Mouse (Mus musculus) lung, postnatal 10 days (tissue): ENCODE measurements around the gene Pvr.
"Not testable (repeated sequence)": the region's sequence is repeated elsewhere in the genome, so short reads cannot be mapped to it uniquely, and the experiment has no call there.

Experiments
- DNase-seq: peaks from one replicate; pipeline ENCODE4 v3.0.0; 2021

Pvr gene

DNA sequence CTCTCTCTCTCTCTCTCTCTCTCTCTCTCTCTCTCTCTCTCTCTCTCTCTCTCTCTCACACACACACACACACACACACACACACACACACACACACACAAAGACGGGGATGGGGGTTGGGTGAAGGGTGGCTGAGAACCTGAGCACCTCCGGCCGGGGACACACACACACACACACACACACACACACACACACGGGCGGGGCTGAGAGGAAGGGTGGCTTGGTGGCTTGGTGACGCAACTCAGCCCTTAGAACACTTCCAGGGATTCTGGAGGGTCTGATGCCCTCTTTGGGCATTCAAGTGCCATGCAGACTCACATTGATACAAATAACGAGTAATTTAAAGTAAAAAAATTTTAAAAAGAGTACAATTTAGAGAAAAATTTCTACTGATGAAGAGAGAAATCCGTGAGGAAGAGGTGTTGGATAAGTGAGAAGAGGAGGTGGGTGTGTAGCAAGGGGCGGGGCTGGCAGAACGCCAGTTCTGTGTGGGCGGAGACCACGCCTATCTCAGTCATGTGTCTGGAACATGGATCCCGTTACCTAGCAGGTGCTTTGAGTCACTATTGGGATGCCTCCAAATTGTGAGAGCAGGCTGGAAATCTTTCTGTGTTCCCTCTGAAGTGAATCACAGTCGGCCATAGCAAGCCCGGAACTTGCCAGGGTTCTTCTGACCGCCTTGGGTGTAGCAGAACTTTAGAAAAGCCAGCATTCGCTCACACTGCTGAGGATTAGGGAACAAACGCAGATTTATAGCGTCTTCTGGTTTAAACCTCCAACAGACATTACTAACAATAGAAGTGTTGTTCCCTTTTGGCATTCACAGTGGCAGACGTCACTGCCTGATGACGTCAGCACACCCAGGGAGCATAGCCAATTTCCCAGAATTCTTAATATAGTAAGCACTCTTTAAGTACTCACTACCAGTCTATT, 12.2 kb upstream of the Pvr start:
- DNase-seq: peak; percentile 81

DNA sequence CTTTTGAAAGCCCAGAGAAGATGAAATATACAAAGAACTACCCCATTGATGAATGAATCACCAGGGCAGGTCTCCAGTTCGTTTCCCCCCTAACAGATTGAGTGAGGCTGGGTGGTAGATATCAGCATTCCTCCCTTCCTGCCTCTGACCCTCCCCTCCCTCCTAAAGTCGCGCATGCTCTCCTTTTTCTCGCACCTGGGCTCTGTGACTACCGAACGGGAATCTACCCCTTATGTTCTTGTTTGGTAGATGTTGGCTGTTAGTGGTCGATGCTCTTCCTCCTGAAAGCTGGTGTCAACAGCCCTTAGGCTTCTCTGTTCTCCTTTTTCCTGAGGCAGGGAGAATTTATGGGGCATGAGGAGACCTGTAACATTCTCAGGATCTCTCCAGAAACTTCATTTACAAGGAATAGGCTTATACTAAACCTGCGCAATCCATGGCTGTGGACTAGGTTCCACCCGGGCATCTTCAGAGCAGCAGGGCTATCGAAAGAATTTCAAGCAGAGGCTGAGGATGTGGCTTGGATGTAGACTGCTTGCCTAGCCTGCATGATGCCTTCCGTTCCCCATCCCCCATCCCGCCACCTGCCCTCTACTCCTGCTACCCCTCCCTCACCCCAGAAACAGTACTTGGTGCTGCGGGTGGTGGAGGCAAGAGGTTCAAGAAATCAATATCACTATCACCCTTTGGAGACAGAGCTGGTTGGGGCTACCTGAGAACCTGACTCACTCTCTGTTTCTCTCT, 11.3 kb upstream of the Pvr start:
- DNase-seq: no peak

DNA sequence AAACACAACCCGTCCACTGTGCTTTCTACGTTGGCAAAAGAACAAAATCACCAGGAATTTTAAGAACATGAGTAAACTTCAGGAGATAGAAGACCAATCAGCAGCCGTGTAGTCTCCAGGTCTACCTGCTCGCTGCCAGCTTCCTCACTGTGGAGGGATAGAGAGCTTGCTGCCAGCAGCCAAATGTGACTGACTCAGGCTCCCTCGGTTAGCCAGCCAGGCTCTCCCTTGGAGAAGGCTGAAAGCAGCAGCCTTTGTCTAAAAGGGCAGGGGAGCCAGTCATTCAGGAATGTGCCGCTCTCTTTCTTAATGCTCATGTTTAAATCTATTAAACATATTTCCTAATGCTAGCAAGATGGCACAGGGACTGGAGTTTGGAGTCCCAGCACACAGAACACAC, 9.5 kb upstream of the Pvr start:
- DNase-seq: not testable (repeated sequence)

DNA sequence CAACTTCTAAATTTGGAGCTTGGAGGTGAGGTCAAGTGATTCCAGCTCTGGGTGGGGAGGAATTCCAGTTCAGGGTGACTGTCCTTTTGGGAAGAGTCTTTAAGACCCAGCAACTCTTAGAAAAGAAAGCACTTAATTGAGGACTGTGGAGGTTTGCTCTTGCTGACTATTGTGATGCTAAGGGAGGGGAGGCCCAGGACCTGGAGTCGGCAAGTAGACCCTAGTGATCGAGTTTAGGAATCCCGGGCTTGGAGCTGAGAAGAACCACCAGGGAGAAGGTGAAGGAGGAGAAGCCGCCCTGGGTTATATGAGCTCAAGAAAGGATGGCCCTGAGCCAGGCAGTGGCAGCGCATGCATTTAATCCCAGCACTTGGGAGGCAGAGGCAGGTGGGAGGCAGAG, 7.5 kb upstream of the Pvr start:
- no peak for DNase-seq

DNA sequence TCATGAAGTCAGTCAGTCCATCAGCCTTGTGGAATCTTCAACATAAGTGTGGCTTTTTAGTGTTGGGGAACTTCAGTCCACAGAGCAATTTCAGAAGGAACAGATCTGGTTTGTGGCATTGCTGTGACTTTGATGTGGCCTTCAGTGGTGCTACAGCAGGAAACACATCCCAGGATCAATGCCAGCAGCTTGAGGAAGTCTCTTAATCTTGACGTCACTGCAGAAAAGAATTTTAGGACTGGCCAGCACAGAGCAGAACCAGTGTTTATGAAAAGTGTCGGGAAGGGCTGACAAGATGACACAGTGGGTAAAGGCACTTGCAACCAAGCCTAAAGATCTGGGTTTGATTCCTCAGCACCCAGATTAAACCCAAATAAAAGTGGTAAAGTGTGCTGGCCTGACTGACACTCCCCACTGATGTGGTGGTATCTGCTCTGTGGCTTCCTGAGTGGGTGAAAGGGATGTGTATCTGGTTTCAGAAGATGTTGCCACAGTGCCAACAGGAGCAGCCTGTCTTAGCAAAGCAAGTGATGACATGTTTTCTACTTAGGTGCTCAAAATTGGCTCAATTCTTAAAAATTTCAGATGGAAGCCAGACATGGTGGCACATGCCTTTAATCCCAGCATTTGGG, 6.0 kb upstream of the Pvr start:
- DNase-seq: peak; percentile 65

DNA sequence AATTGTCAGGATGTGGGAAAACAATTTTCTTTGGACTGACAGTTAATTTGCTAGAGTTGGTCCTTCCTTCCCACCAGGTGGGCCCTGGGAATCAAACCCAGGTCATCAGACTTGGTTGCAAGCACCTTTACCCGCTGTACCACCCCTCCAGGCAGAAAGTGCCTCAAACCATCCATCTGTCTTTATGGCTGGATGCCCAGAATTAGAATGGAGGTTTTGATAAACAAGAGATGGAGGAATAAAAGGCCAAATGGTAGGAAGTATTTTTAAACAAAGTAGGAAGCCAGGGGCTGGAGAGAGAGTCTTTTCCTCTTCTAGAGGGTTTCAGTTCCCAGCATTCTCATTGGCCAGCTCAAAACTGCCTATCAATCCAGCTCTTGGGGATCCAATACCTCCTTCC, 4.4 kb upstream of the Pvr start:
- no peak for DNase-seq

DNA sequence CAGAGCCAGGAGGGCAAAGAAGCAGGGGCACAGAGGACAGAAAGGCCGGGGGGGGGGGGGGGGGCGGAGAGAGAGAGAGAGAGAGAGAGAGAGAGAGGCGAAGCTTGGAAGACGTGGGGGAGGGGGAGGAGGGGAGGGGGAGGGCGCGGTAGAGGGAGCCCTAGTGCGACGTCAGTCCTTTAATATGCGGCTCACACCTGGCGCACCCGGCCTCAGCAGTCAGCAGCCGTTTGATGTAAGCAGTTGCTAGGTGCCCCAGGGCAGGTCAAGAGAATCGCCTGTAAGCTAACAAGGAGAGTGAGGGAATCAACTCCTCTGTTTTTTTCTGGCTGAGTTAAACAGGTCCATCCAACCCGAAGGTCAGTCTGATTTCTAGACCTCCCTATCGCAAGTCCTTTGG, 2.8 kb upstream of the Pvr start:
- no peak for DNase-seq

DNA sequence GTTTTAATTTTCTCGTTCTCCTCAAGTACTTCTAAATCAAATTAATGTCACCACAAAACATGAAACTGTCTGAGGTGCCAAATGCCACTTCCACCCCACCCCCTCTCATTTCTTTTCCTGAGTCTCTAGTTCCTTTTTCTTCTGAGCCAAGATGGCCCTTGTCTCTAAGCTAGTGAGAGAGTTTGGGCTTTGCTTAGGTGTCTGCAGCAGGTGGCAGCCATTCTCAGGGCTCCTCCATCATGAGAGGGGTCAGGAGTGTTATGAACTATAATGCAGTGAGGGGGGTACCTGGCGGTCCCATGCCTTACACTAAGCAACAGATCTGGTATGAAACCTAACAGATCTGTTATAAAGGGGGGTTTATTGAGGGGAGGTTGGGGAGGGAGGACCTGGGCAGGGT, 2.4 kb upstream of the Pvr start:
- DNase-seq: no peak

DNA sequence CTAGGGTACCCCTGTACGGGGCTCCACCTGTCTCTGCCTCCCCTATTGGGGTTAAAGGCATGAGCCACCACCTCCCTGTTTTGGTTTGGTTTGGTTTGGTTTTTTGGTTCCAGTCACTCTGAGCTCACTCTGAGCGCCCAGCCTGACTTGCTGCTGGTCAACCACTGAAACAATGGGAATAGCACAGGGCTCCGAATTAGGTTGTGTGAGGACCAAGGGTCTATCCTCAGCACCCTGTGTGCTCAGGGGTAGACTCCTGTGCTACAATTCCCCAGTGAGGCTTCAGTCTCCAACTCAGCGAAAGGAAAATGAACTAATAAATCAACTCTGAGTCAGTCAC, 824 bp downstream of the Pvr start:
- no peak for DNase-seq

DNA sequence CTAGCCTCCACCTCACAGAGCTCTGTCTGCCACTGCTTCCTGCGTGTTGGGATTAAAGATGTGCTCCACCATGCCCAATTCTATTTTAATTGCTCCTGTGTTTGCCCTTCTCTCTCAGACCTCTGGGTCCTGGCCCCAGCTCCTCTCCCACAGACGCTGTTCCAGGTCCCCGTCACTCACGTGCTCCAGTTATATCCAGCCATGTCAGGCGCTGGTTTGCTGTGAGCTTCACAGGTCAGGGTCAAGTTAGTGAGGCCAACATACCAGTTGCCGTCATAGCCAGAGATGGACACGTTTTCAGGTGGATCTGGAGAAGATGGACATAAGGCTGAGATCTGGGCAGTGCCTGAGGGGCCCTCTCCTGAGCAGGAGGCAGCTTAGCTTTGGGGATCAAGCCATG, 6.4 kb downstream of the Pvr start:
- DNase-seq: no peak

DNA sequence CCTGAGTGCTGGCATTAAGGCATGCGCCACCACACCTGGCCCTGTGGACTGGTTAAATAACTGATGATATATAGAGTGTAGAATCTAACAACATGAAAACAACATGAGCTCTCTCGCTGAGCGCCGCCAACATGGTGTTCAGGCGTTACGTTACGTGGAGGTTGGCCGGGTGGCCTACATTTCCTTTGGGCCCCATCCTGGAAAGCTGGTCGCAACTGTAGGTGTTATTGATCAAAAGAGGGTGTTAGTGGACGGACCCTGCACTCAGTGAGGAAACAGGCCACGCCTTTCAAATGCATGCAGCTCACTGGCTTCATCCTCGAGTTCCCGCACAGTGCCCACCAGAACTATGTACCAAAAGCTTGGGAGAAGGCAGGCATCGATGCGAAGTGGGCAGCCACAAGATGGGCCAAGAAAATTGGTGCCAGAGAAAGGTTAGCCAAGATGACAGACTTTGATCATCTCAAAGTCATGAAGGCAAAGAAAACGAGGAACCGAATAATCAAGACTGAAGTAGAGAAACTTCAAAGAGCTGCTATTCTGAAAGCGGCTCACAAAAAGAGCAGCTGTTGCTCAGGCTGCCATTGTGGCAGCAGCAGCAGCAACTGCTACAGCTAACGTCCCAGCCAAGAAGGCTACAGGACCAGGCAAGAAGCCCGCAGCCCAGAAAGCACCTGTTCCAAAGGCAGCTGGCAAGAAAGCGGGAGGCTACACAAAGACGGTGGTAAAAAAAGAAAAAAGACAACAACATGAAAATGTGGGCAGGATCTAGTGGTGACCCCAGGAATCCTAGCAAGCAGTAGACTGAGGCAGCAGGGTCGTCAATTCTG, 9.1 kb downstream of the Pvr start:
- DNase-seq: no peak

DNA sequence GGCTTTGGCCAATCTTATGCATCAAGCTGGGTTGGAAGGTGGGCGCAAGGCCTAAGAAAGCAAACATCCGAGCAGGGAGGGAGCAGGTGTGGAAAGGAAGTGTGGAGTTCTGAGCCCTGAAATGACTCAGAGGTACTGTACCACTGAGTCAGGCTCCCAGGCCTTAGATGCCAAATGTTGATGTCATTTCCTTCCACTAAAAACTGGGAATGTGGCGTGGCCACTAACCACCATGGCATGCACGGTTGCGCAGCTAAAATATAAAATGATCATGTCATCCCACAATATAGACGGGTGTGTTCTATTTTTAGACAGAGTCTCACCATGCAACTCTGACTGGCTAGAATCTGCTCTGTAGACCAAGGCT, 9.7 kb downstream of the Pvr start:
- DNase-seq: no peak

DNA sequence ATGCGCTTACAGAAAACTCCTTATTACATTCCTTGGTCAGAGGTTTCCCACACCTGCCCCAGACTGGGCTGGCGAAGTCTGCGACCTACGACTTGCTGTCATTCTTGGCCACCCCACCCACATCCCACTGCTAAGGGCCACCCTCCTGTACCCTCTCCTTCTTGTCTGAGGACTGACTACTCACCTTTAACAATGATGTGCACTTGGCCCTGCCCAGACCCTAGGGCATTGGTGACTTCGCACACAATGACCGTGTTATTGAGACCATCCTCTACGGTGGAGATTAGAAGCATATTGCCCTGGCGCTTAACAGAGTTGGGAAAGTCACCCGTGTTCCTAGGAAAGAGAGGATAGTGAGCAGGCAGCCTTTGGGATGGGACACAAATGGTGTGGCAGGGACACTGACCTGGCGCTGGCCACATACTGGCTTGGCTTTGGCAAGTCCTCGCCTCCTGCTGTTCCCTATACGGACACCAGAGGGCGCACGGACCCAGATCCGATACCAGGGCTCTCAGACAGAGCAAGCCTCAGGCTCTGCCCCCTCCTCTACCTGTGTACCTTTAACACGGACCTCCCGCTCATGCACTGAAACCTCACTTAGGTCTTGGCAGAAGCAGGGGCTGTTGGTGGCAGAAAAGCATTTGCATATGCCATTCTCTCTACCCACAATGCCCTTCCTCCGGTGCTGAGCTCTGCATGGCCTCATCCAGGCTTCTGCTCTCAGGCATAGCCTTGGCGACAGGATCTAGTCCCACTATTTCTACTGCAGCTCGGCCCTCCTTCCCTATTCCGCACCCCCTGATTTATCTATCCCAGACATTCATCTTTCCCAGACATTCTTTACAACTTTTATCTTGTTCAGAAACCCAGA, 10.3 kb downstream of the Pvr start:
- DNase-seq: peak; percentile 86

DNA sequence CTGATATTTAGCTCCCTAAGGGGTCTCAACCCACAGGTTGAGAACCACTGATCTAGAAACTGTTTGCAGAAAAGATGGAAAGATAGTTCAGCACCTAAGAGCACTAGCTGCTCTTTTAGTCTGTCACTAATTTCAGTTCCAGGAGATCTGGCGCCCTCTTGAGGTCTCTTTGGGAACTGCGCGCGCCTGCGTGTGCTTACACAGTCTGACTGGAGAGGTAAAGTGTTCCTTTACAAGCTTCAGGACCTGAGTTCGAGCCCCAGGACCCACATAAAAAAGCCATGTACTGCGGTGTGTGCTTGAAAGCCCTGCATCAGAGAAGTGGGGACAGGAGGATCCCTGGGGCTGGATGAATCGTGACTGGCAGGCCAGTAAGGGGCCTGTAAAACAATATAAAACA, 31.1 kb downstream of the Pvr start:
- peak; percentile 68 for DNase-seq

DNA sequence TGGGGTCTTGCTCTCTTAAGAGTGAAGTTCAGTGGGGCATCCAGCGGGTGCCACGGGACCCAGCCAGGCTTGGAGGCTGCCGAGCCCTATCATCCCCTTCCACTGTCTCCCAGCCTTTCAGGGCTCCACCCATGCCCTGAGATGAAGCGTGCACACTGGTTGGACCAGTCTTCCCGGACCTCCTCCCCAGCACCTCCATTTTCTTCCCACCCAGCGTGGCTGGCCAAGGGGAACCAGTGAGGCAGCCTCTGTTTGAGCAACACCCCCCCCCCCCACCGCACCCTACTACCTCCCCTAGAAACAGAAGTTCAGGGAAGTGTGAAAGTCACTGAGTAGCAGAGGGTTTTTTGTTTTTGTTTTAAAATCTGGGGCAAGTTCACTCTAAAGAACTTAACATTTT, 33.1 kb downstream of the Pvr start, which contains the start of gene Ceacam19:
Gene Ceacam19 (minus strand): TSS at position 117 of the 400 bp plus-strand sequence.
- DNase-seq: no peak

DNA sequence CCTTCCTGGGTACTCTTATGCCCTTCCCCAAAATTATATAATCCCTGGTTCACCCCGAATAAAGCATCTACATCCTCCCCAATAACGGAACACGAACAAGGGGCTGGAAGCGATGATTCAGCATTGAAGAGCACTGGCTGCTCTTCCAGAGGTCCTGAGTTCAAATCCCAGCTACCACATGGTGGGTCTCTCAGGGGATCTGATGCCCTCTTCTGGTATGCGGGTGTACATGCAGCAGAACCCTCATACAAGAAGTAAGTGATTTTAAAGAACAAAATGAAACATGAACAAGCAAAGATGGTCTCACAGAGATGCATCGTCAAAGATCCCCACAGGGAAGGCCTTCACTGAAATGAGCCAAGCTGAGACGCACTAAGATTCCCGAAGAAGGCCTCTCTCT, 40.2 kb downstream of the Pvr start:
- DNase-seq: no peak

DNA sequence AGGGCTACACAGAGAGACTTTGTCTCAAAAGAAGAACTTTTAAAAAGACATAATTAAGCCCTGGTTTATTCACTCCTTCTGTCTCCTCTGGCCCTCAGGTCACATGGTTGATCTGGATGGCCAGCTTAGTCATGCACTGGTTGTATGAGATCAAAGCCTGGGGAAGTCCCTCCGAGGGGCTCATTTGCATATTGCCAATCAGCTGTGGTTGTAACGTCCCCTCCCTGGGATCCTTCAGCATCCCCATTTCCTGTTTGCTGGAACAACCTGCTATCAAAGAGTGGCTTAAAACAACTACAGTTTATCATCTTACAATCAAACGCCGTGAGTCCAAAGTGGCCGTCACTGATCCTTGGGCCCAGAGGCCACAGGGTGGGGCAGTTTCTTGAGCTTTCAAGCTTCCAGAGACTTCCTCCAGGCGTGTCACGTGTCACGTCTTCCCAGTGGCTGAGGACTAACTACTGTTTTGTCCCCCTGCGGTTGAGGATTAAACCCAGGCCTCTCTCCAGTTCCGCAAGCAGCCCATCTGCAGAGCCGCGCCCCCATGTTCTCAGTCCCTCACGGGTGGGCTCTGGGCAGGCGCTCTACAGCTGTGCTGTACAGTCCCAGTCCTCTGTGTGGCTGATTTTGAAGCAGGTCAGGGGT, 44.1 kb downstream of the Pvr start:
- DNase-seq: peak; percentile 32

DNA sequence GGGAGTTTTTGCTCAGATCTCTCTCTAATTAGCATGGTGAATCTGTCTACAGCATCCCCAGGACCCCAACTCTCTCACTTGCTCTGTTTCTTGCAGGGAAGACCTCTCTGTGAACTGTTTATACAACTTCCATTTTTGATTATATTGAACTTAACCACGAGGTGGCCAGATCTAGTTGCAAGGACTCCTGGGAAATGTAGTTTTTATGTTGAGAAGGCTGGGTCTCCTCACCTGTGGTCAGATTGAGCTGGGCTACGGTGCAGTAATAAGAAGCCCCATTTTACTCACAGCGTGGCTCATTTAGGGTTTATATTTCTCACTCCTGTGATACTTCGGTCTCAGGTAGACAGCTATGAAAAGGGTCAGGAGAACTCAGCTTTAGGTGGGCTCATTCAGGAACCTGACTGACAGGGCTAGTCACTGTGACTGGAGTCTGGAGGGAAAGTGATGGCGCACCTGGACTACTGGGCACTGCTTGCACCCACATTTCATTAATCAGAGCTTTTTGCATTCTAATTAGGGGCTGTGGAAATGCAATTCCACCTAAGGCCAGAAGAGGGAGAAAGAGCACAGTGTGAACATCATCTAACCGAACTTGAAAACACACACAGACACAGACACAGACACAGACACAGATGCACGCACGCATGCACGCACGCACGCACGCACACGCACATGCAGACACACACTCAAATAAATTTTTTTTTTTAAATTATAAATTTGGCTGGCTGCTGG, 44.8 kb downstream of the Pvr start:
- DNase-seq: peak; percentile 71

DNA sequence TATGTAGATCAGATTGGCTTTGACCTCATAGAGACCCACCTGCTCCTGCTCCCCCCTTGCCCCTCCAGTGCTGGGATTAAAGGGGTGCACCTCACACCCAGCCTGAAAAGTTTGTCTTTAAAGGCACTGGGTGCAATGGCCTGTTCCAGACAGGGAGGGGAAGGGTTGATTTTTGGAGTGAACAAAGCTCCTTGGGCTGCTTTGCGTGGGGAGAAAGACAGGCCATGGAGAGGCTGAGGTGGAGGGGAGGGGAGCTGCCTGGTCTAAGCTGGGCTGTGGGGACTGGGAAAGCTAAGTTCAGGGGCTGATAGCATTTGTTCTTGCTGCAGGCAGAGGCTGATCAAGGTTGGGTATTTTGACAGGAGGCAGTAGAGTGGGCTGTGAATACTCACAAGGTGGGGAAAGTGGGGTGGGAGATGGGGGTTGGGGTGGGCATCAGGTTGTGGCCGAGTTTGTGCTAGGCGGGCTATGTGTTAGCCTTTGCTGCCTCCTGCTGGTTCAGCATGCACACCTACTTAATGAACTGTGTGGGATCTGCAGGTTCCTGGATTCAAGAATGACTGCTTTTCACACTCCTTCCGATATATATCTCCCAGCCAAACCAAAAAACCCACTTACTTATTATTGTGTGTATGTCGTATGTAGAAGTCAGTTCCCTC, 48.9 kb downstream of the Pvr start:
- DNase-seq: peak; percentile 63

DNA sequence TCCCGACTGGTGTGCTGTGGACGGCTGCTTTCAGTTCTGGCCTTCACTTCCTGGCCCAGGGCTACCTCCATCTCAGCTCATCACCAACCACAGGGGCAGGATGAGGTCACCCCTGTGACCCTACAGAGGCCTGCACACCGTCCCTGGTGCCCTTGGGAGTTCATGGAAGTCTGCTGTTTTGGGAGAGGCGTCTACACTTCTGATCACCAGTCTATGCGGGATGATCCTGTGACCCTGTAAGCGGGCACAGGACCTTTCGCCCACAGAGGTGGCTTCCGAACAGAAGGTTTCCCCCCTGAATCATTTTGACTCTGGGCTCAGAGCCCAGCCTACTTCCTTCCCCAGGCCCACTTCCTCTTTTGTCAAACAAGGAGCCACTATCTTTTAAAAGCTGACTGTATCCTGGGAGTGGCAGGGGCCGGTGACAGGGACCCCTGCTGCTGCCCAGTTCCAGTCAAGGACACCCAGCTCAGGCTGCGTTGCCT, 49.8 kb downstream of the Pvr start:
- peak; percentile 51 for DNase-seq
